Mouse (Mus musculus): ENCODE measurements at regions not wholly inside any gene's neighbourhood (a gene's known extent, or its start where the extent isn't known, plus 50 kb on each side); places are given as distances from the start of the nearest gene placed in this dataset. TPM values are rescaled to one million over a fixed set of nuclear protein-coding genes. Genes with fewer than 3 reads are reported as not detected.

GRCm38 (mm10) chr1:190250574-190251246 lies 80.2 kb upstream of the Prox1 start:
- H3K27ac ChIP-seq (replicated peaks): no peak overlapping the region
- WGBS: 74% methylated on average over 13 of the region's 13 CpGs
- H3K36me3 ChIP-seq: no peaks in the 10 kb centered on the region
- no peak for ATAC-seq (ENCODE audit: low FRiP score, low read depth)
- no peak overlapping the region for H3K9ac ChIP-seq (replicated peaks)
- no peak overlapping the region for H3K4me2 ChIP-seq (replicated peaks)
- H3K9me3 ChIP-seq: peaks cover 11% of the 10 kb centered on the region; the same call in 1 of the 2 replicates
- no peaks in the 10 kb centered on the region for H3K4me1 ChIP-seq
- no peak overlapping the region for H3K4me3 ChIP-seq
- H3K27me3 ChIP-seq: no peaks in the 10 kb centered on the region

- H3K4me3 ChIP-seq: no peak overlapping the region
- no peaks in the 10 kb centered on the region for H3K36me3 ChIP-seq
- ATAC-seq (ENCODE audit: low FRiP score, low read depth): no peak
- H3K4me2 ChIP-seq (replicated peaks): no peak overlapping the region
- 89% methylated on average over 7 of the region's 7 CpGs for WGBS
- H3K4me1 ChIP-seq: no peaks in the 10 kb centered on the region
- no peaks in the 10 kb centered on the region for H3K9me3 ChIP-seq
- no peaks in the 10 kb centered on the region for H3K27me3 ChIP-seq
- no peak overlapping the region for H3K27ac ChIP-seq (replicated peaks)
- H3K9ac ChIP-seq (replicated peaks): no peak overlapping the region
These were observed 72.0 kb upstream of the Prox1 start for GRCm38 (mm10) chr1:190242526-190242925.

- Histone ChIP-seq H3K4me2 (replicated peaks) (no peak overlapping the region), H3K27ac (replicated peaks) (no peak overlapping the region), H3K36me3 (no peaks in the 10 kb centered on the region), H3K4me3 (no peak overlapping the region), H3K9me3 (no peaks in the 10 kb centered on the region), H3K27me3 (no peaks in the 10 kb centered on the region), H3K9ac (replicated peaks) (no peak overlapping the region), H3K4me1 (no peaks in the 10 kb centered on the region)
- WGBS: 71% methylated on average over 6 of the region's 6 CpGs
- ATAC-seq (ENCODE audit: low FRiP score, low read depth): no peak
These were observed 69.3 kb upstream of the Prox1 start for GRCm38 (mm10) chr1:190239796-190240195.

- no peak for ATAC-seq (ENCODE audit: low FRiP score, low read depth)
- no peaks in the 10 kb centered on the region for H3K27me3 ChIP-seq
- peaks cover 6% of the 10 kb centered on the region; the same call in 1 of the 2 replicates for H3K9me3 ChIP-seq
- 52% methylated on average over 5 of the region's 5 CpGs for WGBS
- no peak overlapping the region for H3K4me2 ChIP-seq (replicated peaks)
- H3K4me1 ChIP-seq: no peaks in the 10 kb centered on the region
- H3K36me3 ChIP-seq: no peaks in the 10 kb centered on the region
- H3K9ac ChIP-seq (replicated peaks): no peak overlapping the region
- no peak overlapping the region for H3K4me3 ChIP-seq
- no peak overlapping the region for H3K27ac ChIP-seq (replicated peaks)
These were observed 60.4 kb upstream of the Prox1 start for GRCm38 (mm10) chr1:190230866-190231265.

- no peak overlapping the region for H3K27ac ChIP-seq (replicated peaks)
- no peaks in the 10 kb centered on the region for H3K27me3 ChIP-seq
- no peak overlapping the region for H3K4me3 ChIP-seq
- no peaks in the 10 kb centered on the region for H3K36me3 ChIP-seq
- 0 out of 2 replicates have a peak, but pooled peaks cover 3% of the 10 kb centered on the region for H3K4me1 ChIP-seq
- H3K4me2 ChIP-seq (replicated peaks): no peak overlapping the region
- 69% methylated on average over 9 of the region's 9 CpGs for WGBS
- H3K9ac ChIP-seq (replicated peaks): no peak overlapping the region
- ATAC-seq (ENCODE audit: low FRiP score, low read depth): no peak
- peaks cover 8% of the 10 kb centered on the region; the same call in 1 of the 2 replicates for H3K9me3 ChIP-seq
These were observed 49.9 kb upstream of the Prox1 start for GRCm38 (mm10) chr1:190220417-190220816.

Small RNA genes lying in the stretch of these regions (microRNA-seq; reads per million reads assigned to microRNA genes)
- not detected for gene Gm47294
